Mouse (Mus musculus) embryonic fibroblast, embryonic 13.5 days (primary cell): Measurements from ENCODE around the gene Appl1.

Experiments
- CTCF ChIP-seq: IDR thresholded peaks from 2 replicates; pipeline ENCODE4 v1.5.1; 2011; ENCODE audit warnings: mild to moderate bottlenecking, control low read depth, low read length, moderate library complexity, borderline replicate concordance; ENCODE audit not compliant: insufficient read depth
- POLR2A ChIP-seq: IDR thresholded peaks from 2 replicates; pipeline ENCODE4 v1.6.1; 2011; ENCODE audit warnings: low read depth, mild to moderate bottlenecking, control low read depth, low read length, moderate library complexity

DNA sequence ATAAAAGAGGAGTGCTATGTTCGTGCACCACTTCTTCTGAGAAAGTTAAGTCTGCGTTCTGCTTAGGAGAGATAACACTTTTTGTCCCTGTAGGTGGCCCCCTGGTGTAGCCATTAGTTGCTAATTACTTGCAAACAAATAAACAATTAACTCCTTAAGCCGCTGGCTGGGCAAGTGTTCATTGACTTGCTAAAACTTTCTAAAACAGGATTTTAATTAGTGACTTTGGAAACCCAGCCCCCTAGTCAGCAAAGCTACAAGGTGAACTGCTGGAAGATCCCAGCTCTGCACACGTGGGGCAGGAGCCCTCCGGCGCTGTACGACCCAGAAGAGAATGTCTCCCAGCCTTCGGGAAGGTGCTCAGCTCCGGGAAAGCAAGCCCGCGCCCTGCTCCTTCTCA is 29.4 kb upstream of the Appl1 start:
- TF ChIP-seq CTCF (no peak), POLR2A (no peak)
